Mouse (Mus musculus): Measurements from ENCODE around the gene Cbfa2t3. TPM values are rescaled to one million over a fixed set of nuclear protein-coding genes. Genes with fewer than 3 reads are reported as not detected.

Gene Cbfa2t3
- total and polyA plus RNA-seq, 2 experiments from 2014 or later: 10.0 to 12.6 TPM

GRCm38 (mm10) chr8:122667854-122668253, 31.1 kb downstream of the Cbfa2t3 start:
- DNase-seq (ENCODE audit: low spot score) (no peak), ATAC-seq (no peak)
- H3K4me3 ChIP-seq (ENCODE audit: low read length): no peak overlapping the region
- no peaks in the 10 kb centered on the region for H3K9me3 ChIP-seq (ENCODE audit: low read length)
- TF ChIP-seq CTCF (IDR thresholded peaks at IDR 0.05; ENCODE audit: low read depth): no peak
- no peaks in the 10 kb centered on the region for H3K36me3 ChIP-seq (ENCODE audit: insufficient read depth, low read length)
- no peak overlapping the region for H3K9ac ChIP-seq (replicated peaks; ENCODE audit: low read length)
- H3K27me3 ChIP-seq (ENCODE audit: insufficient read depth, low read length): no peaks in the 10 kb centered on the region
- no peak overlapping the region for H3K4me2 ChIP-seq (ENCODE audit: low read depth, low read length)
- no peak overlapping the region for H3K27ac ChIP-seq
- H3K4me1 ChIP-seq (ENCODE audit: insufficient read depth, low read length): peaks cover 34% of the 10 kb centered on the region
- 56% methylated on average over 11 of the region's 11 CpGs for WGBS

- ATAC-seq (no peak), DNase-seq (ENCODE audit: low spot score) (no peak)
- Histone ChIP-seq H3K36me3 (ENCODE audit: insufficient read depth, low read length) (no peaks in the 10 kb centered on the region), H3K27ac (peak overlapping the region; percentile 66), H3K27me3 (ENCODE audit: insufficient read depth, low read length) (no peaks in the 10 kb centered on the region), H3K9ac (replicated peaks; ENCODE audit: low read length) (no peak overlapping the region), H3K9me3 (ENCODE audit: low read length) (no peaks in the 10 kb centered on the region), H3K4me2 (ENCODE audit: low read depth, low read length) (no peak overlapping the region), H3K4me1 (ENCODE audit: insufficient read depth, low read length) (peaks cover 32% of the 10 kb centered on the region), H3K4me3 (ENCODE audit: low read length) (no peak overlapping the region)
- WGBS: 53% methylated on average over 12 of the region's 12 CpGs
- TF ChIP-seq CTCF (IDR thresholded peaks at IDR 0.05; ENCODE audit: low read depth): no peak
These were observed 32.1 kb downstream of the Cbfa2t3 start for GRCm38 (mm10) chr8:122666827-122667226.

- Histone ChIP-seq H3K4me2 (ENCODE audit: low read depth, low read length) (0 out of 2 replicates have a peak overlapping the region, but pooled peaks have one; percentile 18), H3K9me3 (ENCODE audit: low read length) (no peaks in the 10 kb centered on the region), H3K27ac (peak overlapping the region; percentile 54), H3K4me3 (ENCODE audit: low read length) (no peak overlapping the region), H3K36me3 (ENCODE audit: insufficient read depth, low read length) (no peaks in the 10 kb centered on the region), H3K9ac (replicated peaks; ENCODE audit: low read length) (0 out of 2 replicates have a peak overlapping the region, but pooled peaks have one; percentile 7), H3K27me3 (ENCODE audit: insufficient read depth, low read length) (no peaks in the 10 kb centered on the region), H3K4me1 (ENCODE audit: insufficient read depth, low read length) (peaks cover 32% of the 10 kb centered on the region)
- TF ChIP-seq CTCF (IDR thresholded peaks at IDR 0.05; ENCODE audit: low read depth): no peak
- peak; percentile 20 for DNase-seq (ENCODE audit: low spot score)
- WGBS: 31% methylated on average over 9 of the region's 9 CpGs
- no peak for ATAC-seq
These were observed 32.6 kb downstream of the Cbfa2t3 start for GRCm38 (mm10) chr8:122666338-122666764.

DNA sequence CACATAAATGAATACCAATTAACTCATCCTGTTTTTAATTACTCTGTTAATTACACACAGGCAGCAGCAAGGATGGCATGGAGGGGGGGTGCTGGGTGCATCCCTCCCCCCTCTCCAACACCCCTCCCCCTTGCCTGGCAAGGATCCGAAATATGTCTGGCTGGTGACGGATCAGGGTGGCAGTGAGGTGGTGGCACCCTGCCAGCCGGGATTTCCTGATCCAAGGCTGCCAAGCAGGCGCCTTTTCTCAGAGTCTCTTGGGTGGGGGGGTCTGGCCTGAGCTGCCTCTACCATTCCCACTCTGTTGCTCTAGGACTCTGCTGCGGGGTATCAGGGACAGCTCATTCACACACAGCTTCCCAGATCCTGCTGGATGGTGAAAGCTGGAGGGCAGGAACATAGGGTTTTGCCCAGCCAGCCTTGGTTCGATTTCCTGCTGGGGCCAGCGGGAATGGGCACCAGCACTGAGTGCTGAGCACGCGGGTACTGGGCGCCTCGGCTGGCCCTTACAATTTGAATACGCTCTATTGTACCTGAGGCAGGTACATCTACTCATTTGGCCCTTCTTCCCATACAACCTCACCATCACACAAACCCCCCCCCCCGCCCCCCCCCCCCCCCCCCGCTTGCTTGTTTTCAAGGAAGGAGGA, 33.1 kb downstream of the Cbfa2t3 start:
- no peak overlapping the region for H3K4me3 ChIP-seq (ENCODE audit: low read length)
- no peaks in the 10 kb centered on the region for H3K27me3 ChIP-seq (ENCODE audit: insufficient read depth, low read length)
- H3K9ac ChIP-seq (replicated peaks; ENCODE audit: low read length): no peak overlapping the region
- WGBS: 19% methylated on average over 13 of the region's 14 CpGs
- H3K4me1 ChIP-seq (ENCODE audit: insufficient read depth, low read length): peaks cover 31% of the 10 kb centered on the region
- H3K36me3 ChIP-seq (ENCODE audit: insufficient read depth, low read length): no peaks in the 10 kb centered on the region
- H3K4me2 ChIP-seq (ENCODE audit: low read depth, low read length): peak overlapping the region; percentile 42
- DNase-seq (ENCODE audit: low spot score) (peak; percentile 85), ATAC-seq (peak; percentile 54)
- no peaks in the 10 kb centered on the region for H3K9me3 ChIP-seq (ENCODE audit: low read length)
- TF ChIP-seq CTCF (IDR thresholded peaks at IDR 0.05; ENCODE audit: low read depth): no peak
- H3K27ac ChIP-seq: peak overlapping the region; percentile 69

GRCm38 (mm10) chr8:122665221-122665620, 33.7 kb downstream of the Cbfa2t3 start:
- H3K4me1 ChIP-seq (ENCODE audit: insufficient read depth, low read length): peaks cover 26% of the 10 kb centered on the region
- no peak overlapping the region for H3K9ac ChIP-seq (replicated peaks; ENCODE audit: low read length)
- 24% methylated on average over 8 of the region's 8 CpGs for WGBS
- 0 out of 2 replicates have a peak, but pooled peaks have one; percentile 44 for ATAC-seq
- DNase-seq (ENCODE audit: low spot score): peak; percentile 63
- no peaks in the 10 kb centered on the region for H3K27me3 ChIP-seq (ENCODE audit: insufficient read depth, low read length)
- TF ChIP-seq CTCF (IDR thresholded peaks at IDR 0.05; ENCODE audit: low read depth): no peak
- H3K4me2 ChIP-seq (ENCODE audit: low read depth, low read length): 0 out of 2 replicates have a peak overlapping the region, but pooled peaks have one; percentile 42
- peak overlapping the region; percentile 69 for H3K27ac ChIP-seq
- no peak overlapping the region for H3K4me3 ChIP-seq (ENCODE audit: low read length)
- H3K9me3 ChIP-seq (ENCODE audit: low read length): no peaks in the 10 kb centered on the region
- H3K36me3 ChIP-seq (ENCODE audit: insufficient read depth, low read length): no peaks in the 10 kb centered on the region

DNA sequence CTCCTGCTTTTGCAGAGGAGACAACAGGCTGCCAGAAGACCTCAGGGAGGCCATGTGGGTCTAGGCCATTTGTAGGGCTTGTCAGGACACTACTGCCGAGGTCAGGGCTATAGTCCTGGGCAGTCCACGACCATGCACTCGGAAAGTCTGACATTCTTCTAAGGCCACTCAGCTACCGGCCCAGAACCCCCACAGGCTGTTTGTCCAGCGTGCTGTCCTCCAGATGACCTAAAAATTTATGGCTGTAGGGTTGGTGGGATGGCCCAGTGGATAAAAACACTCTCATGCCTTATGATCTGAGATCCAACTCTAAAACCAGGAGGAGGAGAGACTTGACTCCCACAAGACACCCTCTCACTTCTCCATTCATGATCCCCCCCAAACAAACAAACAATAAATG, 35.2 kb downstream of the Cbfa2t3 start:
- Histone ChIP-seq H3K4me1 (ENCODE audit: insufficient read depth, low read length) (peaks cover 20% of the 10 kb centered on the region), H3K9me3 (ENCODE audit: low read length) (no peaks in the 10 kb centered on the region), H3K27me3 (ENCODE audit: insufficient read depth, low read length) (no peaks in the 10 kb centered on the region), H3K27ac (no peak overlapping the region; the same call in 1 of the 2 replicates), H3K36me3 (ENCODE audit: insufficient read depth, low read length) (0 out of 2 replicates have a peak, but pooled peaks cover under 1% of the 10 kb centered on the region), H3K4me2 (ENCODE audit: low read depth, low read length) (no peak overlapping the region), H3K4me3 (ENCODE audit: low read length) (no peak overlapping the region), H3K9ac (replicated peaks; ENCODE audit: low read length) (no peak overlapping the region)
- 86% methylated on average over 5 of the region's 5 CpGs for WGBS
- no peak for TF ChIP-seq CTCF (IDR thresholded peaks at IDR 0.05; ENCODE audit: low read depth)
- DNase-seq (ENCODE audit: low spot score) (no peak), ATAC-seq (no peak)

DNA sequence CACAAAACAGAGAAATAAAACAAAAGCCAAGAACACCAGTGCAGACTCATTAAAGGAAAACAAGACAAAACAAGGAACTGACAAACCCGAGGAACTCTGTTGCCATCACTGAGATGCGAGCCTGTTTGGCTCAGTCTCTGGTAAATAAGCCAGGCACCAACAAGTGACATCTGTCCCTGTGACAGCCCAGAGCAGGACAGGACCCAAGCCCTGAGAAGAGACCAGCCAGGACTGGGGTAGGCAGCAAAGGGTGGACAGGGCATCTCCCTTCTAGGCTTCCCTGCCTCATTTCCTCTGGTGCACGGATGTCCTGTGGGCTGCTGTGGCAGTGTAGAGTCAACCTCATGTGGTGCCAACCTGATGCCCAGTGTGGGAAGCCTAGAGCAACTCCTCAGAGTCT, 35.8 kb downstream of the Cbfa2t3 start:
- 0 out of 2 replicates have a peak, but pooled peaks cover 4% of the 10 kb centered on the region for H3K36me3 ChIP-seq (ENCODE audit: insufficient read depth, low read length)
- peaks cover 20% of the 10 kb centered on the region for H3K4me1 ChIP-seq (ENCODE audit: insufficient read depth, low read length)
- no peak overlapping the region for H3K9ac ChIP-seq (replicated peaks; ENCODE audit: low read length)
- ATAC-seq: no peak
- no peak for TF ChIP-seq CTCF (IDR thresholded peaks at IDR 0.05; ENCODE audit: low read depth)
- no peaks in the 10 kb centered on the region for H3K27me3 ChIP-seq (ENCODE audit: insufficient read depth, low read length)
- DNase-seq (ENCODE audit: low spot score): no peak
- no peaks in the 10 kb centered on the region for H3K9me3 ChIP-seq (ENCODE audit: low read length)
- H3K27ac ChIP-seq: no peak overlapping the region; the same call in 1 of the 2 replicates
- H3K4me3 ChIP-seq (ENCODE audit: low read length): no peak overlapping the region
- H3K4me2 ChIP-seq (ENCODE audit: low read depth, low read length): no peak overlapping the region
- 55% methylated on average over 3 of the region's 3 CpGs for WGBS

Measured in hindbrain, postnatal 0 days (tissue).